Mouse (Mus musculus): ENCODE data around the gene Dlg1. TPM values are rescaled to one million over a fixed set of nuclear protein-coding genes. Genes with fewer than 3 reads are reported as not detected.

Gene Dlg1
- total RNA-seq, 1 experiment, result 70.3 TPM

- no peak for DNase-seq (ENCODE audit: low read depth, low spot score)
- peaks cover 6% of the 10 kb centered on the region for H3K36me3 ChIP-seq (ENCODE audit: control insufficient read depth, insufficient read depth, low read length, poor library complexity, severe bottlenecking)
- H3K4me3 ChIP-seq (ENCODE audit: insufficient read depth in 1 of 2, low read depth in 1 of 2, low read length in 2 of 2, poor library complexity in 1 of 2, severe bottlenecking in 1 of 2), result no peak overlapping the region
- H3K9ac ChIP-seq (ENCODE audit: insufficient read depth, low read depth, low read length, poor library complexity, severe bottlenecking), result no peak overlapping the region
- in situ Hi-C loops (cut with MboI; ENCODE audit: low sequenced_read_pairs in 2 of 2, unreplicated experiment in 2 of 2), result no loop called here
- no peak overlapping the region for H3K27ac ChIP-seq (ENCODE audit: insufficient read depth, low read depth, low read length, poor library complexity, severe bottlenecking)
- TF ChIP-seq HCFC1 (IDR thresholded peaks at IDR 0.05; ENCODE audit: borderline replicate concordance, insufficient read depth, low read length), result no peak
- TF ChIP-seq MAFK (IDR thresholded peaks at IDR 0.05; ENCODE audit: insufficient read depth, low read depth, low read length), result no peak
- no peak for TF ChIP-seq ZC3H11A (IDR thresholded peaks at IDR 0.05; ENCODE audit: borderline replicate concordance, low read depth, low read length)
- TF ChIP-seq ZNF384 (IDR thresholded peaks at IDR 0.05; ENCODE audit: low read depth, low read length), result no peak
- TF ChIP-seq CHD2 (IDR thresholded peaks at IDR 0.05; ENCODE audit: low read depth, low read length), result no peak
- no peaks in the 10 kb centered on the region for H3K9me3 ChIP-seq (ENCODE audit: control insufficient read depth, insufficient read depth, low read depth, low read length)
- H3K4me1 ChIP-seq (ENCODE audit: control insufficient read depth in 2 of 2, insufficient read depth in 2 of 2, low read length in 2 of 2, poor library complexity in 1 of 2), result no peaks in the 10 kb centered on the region
Observed at GRCm38 (mm10) chr16:31867736-31868135, 204.5 kb downstream of the Dlg1 start.

- in situ Hi-C loops (cut with MboI; ENCODE audit: low sequenced_read_pairs in 2 of 2, unreplicated experiment in 2 of 2), result no loop called here
- no peak overlapping the region for H3K9ac ChIP-seq (ENCODE audit: insufficient read depth, low read depth, low read length, poor library complexity, severe bottlenecking)
- TF ChIP-seq ZNF384 (IDR thresholded peaks at IDR 0.05; ENCODE audit: low read depth, low read length), result no peak
- TF ChIP-seq HCFC1 (IDR thresholded peaks at IDR 0.05; ENCODE audit: borderline replicate concordance, insufficient read depth, low read length), result no peak
- no peak for TF ChIP-seq CHD2 (IDR thresholded peaks at IDR 0.05; ENCODE audit: low read depth, low read length)
- TF ChIP-seq ZC3H11A (IDR thresholded peaks at IDR 0.05; ENCODE audit: borderline replicate concordance, low read depth, low read length), result no peak
- TF ChIP-seq MAFK (IDR thresholded peaks at IDR 0.05; ENCODE audit: insufficient read depth, low read depth, low read length), result no peak
- H3K9me3 ChIP-seq (ENCODE audit: control insufficient read depth, insufficient read depth, low read depth, low read length), result no peaks in the 10 kb centered on the region
- H3K36me3 ChIP-seq (ENCODE audit: control insufficient read depth, insufficient read depth, low read length, poor library complexity, severe bottlenecking), result peaks cover 9% of the 10 kb centered on the region; the same call in 1 of the 2 replicates
- no peak overlapping the region for H3K27ac ChIP-seq (ENCODE audit: insufficient read depth, low read depth, low read length, poor library complexity, severe bottlenecking)
- H3K4me3 ChIP-seq (ENCODE audit: insufficient read depth in 1 of 2, low read depth in 1 of 2, low read length in 2 of 2, poor library complexity in 1 of 2, severe bottlenecking in 1 of 2), result no peak overlapping the region
- peaks cover 0 to under 1% of the 10 kb centered on the region in 2 experiments; a peak in 1 of 4 replicates for H3K4me1 ChIP-seq (ENCODE audit: control insufficient read depth in 2 of 2, insufficient read depth in 2 of 2, low read length in 2 of 2, poor library complexity in 1 of 2)
- no peak for DNase-seq (ENCODE audit: low read depth, low spot score)
Observed at GRCm38 (mm10) chr16:31873721-31874120, 210.5 kb downstream of the Dlg1 start.

GRCm38 (mm10) chr16:31875391-31875790 is 212.1 kb downstream of the Dlg1 start:
- H3K27ac ChIP-seq (ENCODE audit: insufficient read depth, low read depth, low read length, poor library complexity, severe bottlenecking), result no peak overlapping the region
- no peak overlapping the region for H3K4me3 ChIP-seq (ENCODE audit: insufficient read depth in 1 of 2, low read depth in 1 of 2, low read length in 2 of 2, poor library complexity in 1 of 2, severe bottlenecking in 1 of 2)
- H3K4me1 ChIP-seq (ENCODE audit: control insufficient read depth in 2 of 2, insufficient read depth in 2 of 2, low read length in 2 of 2, poor library complexity in 1 of 2), result peaks cover 0 to 2% of the 10 kb centered on the region in 2 experiments; a peak in 1 of 4 replicates
- no peak overlapping the region for H3K9ac ChIP-seq (ENCODE audit: insufficient read depth, low read depth, low read length, poor library complexity, severe bottlenecking)
- no peak for TF ChIP-seq HCFC1 (IDR thresholded peaks at IDR 0.05; ENCODE audit: borderline replicate concordance, insufficient read depth, low read length)
- no peak for TF ChIP-seq CHD2 (IDR thresholded peaks at IDR 0.05; ENCODE audit: low read depth, low read length)
- no peak for TF ChIP-seq MAFK (IDR thresholded peaks at IDR 0.05; ENCODE audit: insufficient read depth, low read depth, low read length)
- TF ChIP-seq ZC3H11A (IDR thresholded peaks at IDR 0.05; ENCODE audit: borderline replicate concordance, low read depth, low read length), result no peak
- no peak for TF ChIP-seq ZNF384 (IDR thresholded peaks at IDR 0.05; ENCODE audit: low read depth, low read length)
- no peaks in the 10 kb centered on the region for H3K9me3 ChIP-seq (ENCODE audit: control insufficient read depth, insufficient read depth, low read depth, low read length)
- DNase-seq (ENCODE audit: low read depth, low spot score), result no peak
- in situ Hi-C loops (cut with MboI; ENCODE audit: low sequenced_read_pairs in 2 of 2, unreplicated experiment in 2 of 2), result no loop called here
- H3K36me3 ChIP-seq (ENCODE audit: control insufficient read depth, insufficient read depth, low read length, poor library complexity, severe bottlenecking), result peaks cover 9% of the 10 kb centered on the region; the same call in 1 of the 2 replicates

- Histone ChIP-seq H3K9me3 (ENCODE audit: control insufficient read depth, insufficient read depth, low read depth, low read length) (no peaks in the 10 kb centered on the region), H3K27ac (ENCODE audit: insufficient read depth, low read depth, low read length, poor library complexity, severe bottlenecking) (no peak overlapping the region), H3K4me3 (ENCODE audit: insufficient read depth in 1 of 2, low read depth in 1 of 2, low read length in 2 of 2, poor library complexity in 1 of 2, severe bottlenecking in 1 of 2) (no peak overlapping the region), H3K4me1 (ENCODE audit: control insufficient read depth in 2 of 2, insufficient read depth in 2 of 2, low read length in 2 of 2, poor library complexity in 1 of 2) (peaks cover 0 to 2% of the 10 kb centered on the region in 2 experiments; a peak in 1 of 4 replicates), H3K9ac (ENCODE audit: insufficient read depth, low read depth, low read length, poor library complexity, severe bottlenecking) (no peak overlapping the region), H3K36me3 (ENCODE audit: control insufficient read depth, insufficient read depth, low read length, poor library complexity, severe bottlenecking) (peaks cover 8% of the 10 kb centered on the region; the same call in 1 of the 2 replicates)
- TF ChIP-seq CHD2 (IDR thresholded peaks at IDR 0.05; ENCODE audit: low read depth, low read length) (no peak), MAFK (IDR thresholded peaks at IDR 0.05; ENCODE audit: insufficient read depth, low read depth, low read length) (no peak), HCFC1 (IDR thresholded peaks at IDR 0.05; ENCODE audit: borderline replicate concordance, insufficient read depth, low read length) (no peak), ZC3H11A (IDR thresholded peaks at IDR 0.05; ENCODE audit: borderline replicate concordance, low read depth, low read length) (no peak), ZNF384 (IDR thresholded peaks at IDR 0.05; ENCODE audit: low read depth, low read length) (no peak)
- no peak for DNase-seq (ENCODE audit: low read depth, low spot score)
- in situ Hi-C loops (cut with MboI; ENCODE audit: low sequenced_read_pairs in 2 of 2, unreplicated experiment in 2 of 2), result no loop called here
Observed at GRCm38 (mm10) chr16:31876386-31876785, 213.1 kb downstream of the Dlg1 start.

Data from ES-E14 (cell line).